Mouse (Mus musculus) cerebellum, adult 18-20 months (tissue): ENCODE results near the gene Kcnq5.
"Not testable (repeated sequence)": the region's sequence is repeated elsewhere in the genome, so short reads cannot be mapped to it uniquely, and the experiment has no call there.

Experiments used
- DNase-seq, 2 experiments: peaks; one replicate each; pipeline ENCODE4 v3.0.0; 2021

Gene Kcnq5

DNA sequence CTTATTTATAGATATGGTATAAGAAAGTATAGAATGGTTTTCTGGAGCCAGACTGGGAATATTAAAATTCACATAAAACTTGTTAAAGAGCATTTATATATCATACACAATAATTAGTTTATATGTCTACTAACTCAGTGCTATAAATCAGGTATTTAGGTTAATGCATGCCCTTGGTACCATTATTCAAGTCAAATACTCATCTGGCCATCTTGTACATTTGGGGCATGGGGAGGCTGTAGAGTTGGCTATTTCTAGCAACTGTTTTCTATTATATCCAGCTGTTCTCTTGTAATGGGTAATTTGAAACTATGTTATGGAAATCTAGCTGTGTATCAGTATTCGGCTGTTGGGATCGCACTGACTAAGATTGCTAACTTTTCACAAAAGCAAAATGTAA, 339.3 kb downstream of the Kcnq5 start:
- no peak for DNase-seq

- no peak for DNase-seq
Measured at GRCm38 (mm10) chr1:21622039-21622438, 339.7 kb downstream of the Kcnq5 start.

GRCm38 (mm10) chr1:21618712-21619111, 343.0 kb downstream of the Kcnq5 start:
- DNase-seq = no peak

DNA sequence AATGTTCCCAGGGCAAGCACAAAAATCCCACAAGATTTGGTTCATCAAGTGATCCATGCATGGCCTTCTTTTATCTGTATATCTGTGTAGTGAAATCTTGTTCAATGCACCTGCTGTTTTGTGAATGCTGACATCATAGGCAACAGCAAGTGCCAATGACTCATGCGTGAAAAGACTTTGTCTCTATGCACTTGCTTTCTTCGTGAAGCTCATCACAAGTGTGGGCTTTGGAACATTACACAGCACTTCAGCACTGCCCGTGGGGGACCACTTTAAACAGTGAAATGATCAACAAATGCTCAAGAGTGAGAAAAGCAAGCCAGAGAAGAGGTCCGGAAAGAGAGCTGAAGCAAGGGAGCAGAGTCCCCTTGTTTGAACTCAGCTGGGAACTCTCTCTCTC, 345.1 kb downstream of the Kcnq5 start:
- no peak for DNase-seq

- no peak for DNase-seq
Measured at GRCm38 (mm10) chr1:21613933-21614332, 347.8 kb downstream of the Kcnq5 start.

- no peak for DNase-seq
Measured at GRCm38 (mm10) chr1:21604003-21604402, 357.7 kb downstream of the Kcnq5 start.

- DNase-seq = no peak
Measured at GRCm38 (mm10) chr1:21602567-21602966, 359.2 kb downstream of the Kcnq5 start.

GRCm38 (mm10) chr1:21600606-21601005, 361.1 kb downstream of the Kcnq5 start:
- DNase-seq = no peak

GRCm38 (mm10) chr1:21593872-21594271, 367.9 kb downstream of the Kcnq5 start:
- no peak for DNase-seq

- DNase-seq = not testable (repeated sequence)
Measured at GRCm38 (mm10) chr1:21567397-21567796, 394.3 kb downstream of the Kcnq5 start.

DNA sequence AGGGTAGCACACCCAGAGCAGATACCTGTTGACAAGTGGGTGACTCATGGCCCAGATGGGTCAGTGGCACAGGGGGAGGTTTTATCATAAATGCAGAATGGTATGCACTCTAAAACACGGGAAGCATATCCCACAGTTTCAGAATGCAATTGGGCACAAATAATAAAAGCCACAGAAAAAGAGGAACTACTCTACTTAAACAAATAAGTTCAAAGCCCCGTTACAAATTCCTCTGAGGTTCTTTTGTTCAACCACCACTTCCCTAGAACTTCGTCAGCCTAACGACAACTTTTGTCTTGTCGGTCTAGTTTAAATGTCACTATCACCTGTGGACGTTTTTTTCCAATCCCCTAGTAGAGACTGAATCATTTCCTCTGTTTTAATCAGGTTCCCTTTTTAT, 407.1 kb downstream of the Kcnq5 start:
- DNase-seq = no peak

DNA sequence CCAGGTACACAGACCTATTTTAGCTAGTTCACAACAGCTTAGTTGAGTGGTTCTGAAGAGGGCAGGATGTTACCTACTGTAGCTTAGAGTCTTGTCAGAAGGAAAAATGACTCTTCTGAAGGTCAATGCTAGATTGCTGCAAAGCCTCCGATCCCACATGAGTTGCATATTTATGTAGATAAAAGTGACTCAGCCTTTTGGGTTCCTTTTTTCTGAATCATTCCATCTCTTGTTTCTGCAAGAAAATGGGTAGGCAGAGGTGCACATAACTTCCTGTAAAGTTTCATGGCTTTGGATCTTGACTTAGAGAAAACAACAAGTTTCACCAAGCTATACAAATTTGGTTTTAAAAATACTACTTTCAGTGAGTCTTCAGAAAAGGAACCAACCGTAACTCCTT, 409.0 kb downstream of the Kcnq5 start:
- DNase-seq = no peak

- no peak for DNase-seq
Measured at GRCm38 (mm10) chr1:21543909-21544308, 417.8 kb downstream of the Kcnq5 start.

DNA sequence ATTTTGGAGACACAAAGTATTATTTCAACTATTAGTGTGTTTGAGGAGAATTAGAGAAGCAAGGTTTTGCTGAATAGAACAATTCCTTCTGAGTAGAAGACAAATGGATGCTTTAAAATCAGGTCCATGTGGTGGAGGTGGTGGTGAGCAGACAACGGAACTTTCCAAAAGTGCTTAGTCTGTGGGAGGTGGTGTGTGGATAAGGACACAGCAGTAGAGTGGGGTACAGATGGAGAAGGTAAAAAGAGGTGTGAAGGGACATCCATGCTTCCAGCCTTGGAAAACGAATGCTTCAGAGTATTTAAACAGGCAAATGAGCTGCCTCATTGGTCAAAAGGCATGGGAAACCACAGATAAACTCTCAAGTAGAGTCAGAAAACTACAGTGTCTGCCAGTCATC, 422.3 kb downstream of the Kcnq5 start:
- no peak for DNase-seq

DNA sequence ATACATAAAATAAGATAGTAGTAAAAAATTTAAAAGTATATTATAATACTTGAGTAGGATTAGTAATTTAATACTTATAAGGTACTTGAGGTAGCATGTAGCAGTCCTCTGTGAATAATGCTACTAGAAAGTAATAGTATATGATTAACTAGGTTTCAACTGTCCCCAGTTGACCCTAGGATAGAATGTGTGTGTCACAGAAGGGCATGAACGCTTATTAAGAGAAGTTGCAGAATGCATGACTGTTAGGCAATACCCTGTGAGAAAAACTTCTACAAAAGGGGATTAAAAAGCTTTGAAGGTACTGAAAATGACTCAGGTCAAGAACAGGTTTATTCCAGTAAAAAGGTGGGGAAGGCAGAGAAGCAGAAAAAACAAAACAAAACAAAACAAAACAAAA, 430.9 kb downstream of the Kcnq5 start:
- DNase-seq = no peak

DNA sequence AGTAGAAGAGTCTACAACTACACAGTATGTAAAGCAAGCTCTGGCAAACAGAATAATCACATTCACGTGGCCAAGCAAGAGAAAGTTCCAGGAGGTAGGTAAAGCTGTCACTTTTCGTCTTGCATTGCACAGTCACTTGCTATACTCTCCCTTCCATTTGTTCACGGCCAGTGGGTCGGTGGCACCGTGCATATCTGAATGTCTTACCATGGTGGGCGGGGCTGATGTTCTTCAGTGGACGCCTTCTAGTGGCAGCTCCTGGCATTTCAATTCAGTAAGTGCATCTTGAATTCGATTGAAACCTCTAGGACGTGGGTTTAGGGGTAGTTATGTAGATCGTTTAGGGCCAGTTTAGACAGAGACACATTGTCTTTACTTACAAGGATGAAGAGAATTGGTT, 439.7 kb downstream of the Kcnq5 start:
- DNase-seq = no peak

- DNase-seq = no peak
Measured at GRCm38 (mm10) chr1:21521475-21521874, 440.3 kb downstream of the Kcnq5 start.

DNA sequence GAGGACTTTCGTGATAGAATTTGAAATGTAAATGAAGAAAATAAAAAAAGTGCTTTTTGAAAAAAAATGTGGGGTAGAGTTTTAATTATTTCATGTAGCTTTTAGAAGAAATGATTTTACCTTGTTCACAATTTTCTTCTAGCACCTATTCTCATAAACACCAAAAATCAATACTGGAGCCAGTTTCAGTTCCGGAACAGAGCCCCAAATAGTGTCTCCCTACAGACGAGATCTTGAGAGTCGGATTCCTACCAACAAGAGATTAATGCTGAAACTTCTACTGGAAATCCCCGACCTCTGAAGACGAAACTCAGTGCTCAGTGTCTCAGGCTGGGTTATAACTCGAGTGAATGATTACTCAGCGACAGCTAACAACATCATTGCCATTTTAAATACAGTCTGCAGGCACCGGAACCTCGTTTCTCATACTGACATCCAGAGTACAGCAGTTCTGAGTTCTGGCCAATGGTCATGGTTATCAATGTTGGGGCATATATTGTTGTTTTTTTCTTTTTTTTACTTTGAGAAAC, 441.6 kb downstream of the Kcnq5 start:
- no peak for DNase-seq

DNA sequence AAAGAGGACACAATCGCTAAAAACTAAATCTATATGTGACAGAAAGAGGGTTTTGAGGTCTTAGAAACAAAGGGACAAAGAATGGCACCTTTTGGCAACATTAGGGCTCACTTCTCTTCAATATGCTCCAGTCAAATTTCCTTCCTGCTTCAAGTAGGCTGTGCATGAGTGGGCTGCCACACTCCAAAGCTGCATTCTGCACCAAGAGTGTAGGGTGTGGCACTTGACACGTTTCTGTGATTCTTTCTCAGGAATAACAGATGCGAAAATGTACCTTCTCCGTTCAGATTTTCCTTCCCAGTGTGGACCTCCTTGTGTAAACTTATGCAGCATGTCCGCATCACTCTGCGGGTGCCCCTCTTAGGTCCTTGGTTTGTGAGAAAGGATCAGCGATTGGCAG, 455.1 kb downstream of the Kcnq5 start:
- no peak for DNase-seq

GRCm38 (mm10) chr1:21499815-21500534, 461.8 kb downstream of the Kcnq5 start:
- DNase-seq = no peak

DNA sequence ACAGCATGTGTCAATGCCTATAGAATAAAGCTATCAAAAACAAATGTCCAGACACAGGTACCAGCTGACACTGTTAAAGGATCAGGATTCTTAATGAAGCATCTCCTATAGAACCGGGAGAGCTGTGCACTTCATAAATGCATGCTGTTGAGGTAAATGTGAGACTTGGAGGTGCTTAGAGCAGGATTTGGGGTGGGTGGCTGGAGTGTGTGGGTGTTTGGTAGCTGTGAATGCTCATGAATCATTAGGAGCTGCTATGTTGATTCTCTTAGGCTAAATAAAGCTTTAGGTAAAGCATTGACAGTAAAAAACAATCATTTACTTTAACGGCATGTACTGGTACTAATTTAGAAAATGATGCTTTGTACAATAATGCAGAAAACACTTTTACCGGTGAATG, 465.4 kb downstream of the Kcnq5 start:
- DNase-seq = no peak

DNA sequence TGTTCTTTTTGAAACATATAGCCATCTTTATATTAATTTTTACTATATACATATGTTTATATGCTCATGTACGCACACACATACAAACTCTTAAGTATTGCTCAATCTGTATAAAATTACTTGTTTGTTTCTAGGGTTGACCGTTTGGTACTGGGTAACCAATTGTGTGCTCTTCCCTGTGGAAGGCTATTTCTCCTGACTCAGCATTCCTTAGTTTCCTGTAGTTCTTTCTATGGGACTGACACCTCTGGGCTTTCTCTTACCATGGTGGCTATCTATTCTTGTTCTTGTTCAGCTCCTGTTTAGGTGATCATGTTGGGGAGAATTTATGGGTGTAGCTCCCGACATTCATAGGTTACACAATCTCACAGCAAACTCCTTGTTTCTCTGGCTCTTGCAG, 473.1 kb downstream of the Kcnq5 start:
- DNase-seq = no peak

DNA sequence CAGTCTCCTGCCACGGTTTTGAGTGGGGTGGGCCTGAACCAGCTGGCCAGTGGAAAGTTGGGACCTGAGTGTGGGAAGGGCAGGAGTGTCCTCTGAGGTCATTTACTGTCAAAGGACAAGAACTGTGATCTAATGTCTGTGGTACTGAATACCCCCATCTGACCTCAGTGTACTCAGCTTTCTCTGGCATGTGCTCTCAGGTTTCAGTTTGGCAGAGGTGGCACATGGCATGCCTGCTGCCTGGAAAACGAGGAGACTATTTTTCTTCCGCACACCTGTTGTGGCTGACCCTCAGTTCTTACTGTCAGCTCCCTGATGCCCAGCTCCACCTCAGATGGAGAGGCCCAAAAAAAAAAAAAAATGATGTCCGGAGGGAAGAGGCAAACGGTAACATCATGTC, 475.5 kb downstream of the Kcnq5 start:
- DNase-seq = no peak

DNA sequence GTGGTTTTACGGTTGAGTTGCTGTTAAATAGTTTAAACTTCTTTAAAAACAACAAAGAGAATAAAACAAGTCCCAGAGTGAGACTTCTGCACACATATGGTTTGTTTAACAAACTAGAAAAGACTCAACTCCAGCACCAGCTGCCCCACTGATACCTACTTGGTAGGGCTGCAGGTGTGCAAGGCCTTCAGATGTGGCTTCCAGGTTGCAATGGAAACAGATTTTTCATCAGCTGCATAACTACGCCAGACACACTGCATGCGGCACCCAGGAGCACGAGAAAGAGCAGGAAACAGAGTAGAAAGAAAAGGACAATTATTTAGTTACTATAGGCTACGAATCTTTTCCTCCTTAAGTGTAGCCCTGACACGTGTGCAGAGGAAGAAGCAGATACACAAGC, 492.4 kb downstream of the Kcnq5 start:
- DNase-seq = no peak

DNA sequence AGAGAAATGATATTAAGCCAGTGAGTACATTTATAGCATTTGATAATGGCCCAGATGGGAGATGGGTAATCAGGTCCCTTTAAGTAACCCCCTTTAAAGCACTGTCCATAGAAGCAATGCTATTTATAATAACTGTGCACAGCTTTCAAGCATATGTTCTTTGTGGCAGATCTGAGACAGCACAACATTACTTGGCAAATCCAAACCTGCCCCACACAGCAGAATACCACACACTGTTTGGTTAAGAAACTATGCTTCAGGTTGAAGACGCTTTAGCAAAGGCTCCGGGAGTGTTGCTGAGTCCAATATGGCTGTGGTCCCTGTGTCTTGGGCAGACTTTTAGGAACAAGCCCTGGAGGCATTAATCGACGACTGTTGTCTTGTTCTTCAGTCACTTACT, 495.3 kb downstream of the Kcnq5 start:
- DNase-seq = no peak
